Mouse (Mus musculus) urinary bladder, postnatal 10 days (tissue): ENCODE results near the gene St6galnac4.

Experiments used
- DNase-seq: peaks from one replicate; pipeline ENCODE4 v3.0.0; 2022; ENCODE audit warnings: low spot score

The St6galnac4 gene

DNA sequence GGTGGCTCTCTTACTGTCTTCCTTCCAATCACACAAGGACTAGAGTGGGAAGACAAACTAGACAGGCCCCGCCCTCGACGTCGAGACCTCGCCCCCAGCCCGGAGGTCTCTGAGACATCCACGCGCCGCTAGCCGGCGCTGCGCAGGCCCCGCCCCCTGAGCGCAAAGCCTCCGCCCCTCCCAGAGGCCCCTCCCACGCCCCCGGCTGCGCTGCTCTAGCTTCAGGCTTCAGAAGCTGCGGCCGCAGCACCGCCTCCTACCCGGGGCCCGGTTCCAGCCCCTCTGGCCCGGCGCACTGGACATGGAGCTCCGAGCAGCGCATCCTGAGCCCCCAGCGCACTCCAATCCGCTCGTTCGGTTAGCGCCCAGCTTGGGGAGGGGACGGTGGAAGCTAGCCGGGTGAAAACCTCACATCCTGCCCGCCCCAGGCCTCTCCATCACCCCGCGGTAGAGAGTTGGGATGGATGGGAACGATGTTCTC lies at the start of gene St6galnac4:
St6galnac4 (plus strand) TSS at position 225 of the 481 bp plus-strand sequence.
- DNase-seq: peak; percentile 58

DNA sequence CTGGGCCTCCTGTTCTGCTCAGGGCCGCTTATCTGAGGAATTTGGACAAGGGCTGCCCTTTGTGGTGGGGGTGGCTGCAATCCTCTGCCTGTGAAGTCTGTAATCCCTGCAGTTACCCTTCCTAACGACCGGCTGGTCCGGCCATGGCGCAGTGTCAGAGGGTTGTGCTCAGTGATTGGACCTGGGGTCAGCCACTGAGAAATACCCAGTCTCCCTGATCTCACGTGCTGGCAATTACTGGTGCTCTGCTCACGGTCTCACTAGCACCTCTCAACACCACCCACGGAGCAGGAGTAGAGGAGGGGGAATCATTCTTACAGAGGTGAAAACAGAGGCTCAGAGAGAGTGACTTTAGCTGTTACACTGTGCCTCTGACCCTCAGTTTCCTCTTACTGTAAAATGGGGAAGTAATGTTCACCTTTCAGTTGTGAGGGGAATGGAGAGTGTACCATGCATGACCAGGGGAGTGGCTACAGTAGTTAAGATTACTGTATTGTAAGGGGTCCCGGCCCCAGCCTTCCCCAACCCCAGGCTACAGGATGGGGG lies 49.5 kb upstream of the St6galnac4 start:
- no peak for DNase-seq

DNA sequence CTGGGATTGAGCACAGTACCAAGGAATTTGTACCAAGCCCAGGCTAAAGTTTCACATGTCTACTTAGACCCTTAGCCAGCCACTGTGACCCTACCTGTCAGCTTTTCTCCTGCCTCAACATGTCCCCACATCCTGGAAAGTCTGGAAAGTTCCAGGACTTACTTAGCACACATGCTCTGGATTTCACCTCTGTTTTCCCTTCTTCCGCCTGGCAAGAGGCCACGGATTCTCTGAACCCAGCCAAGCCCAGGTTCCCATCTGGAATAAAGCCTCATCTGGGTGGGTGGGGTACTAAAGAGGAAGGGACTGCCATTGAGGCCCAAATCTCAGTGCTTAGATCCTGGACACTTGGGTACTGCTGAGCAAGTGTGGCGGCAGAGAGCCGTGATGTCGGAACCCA lies 49.0 kb upstream of the St6galnac4 start:
- DNase-seq: no peak

DNA sequence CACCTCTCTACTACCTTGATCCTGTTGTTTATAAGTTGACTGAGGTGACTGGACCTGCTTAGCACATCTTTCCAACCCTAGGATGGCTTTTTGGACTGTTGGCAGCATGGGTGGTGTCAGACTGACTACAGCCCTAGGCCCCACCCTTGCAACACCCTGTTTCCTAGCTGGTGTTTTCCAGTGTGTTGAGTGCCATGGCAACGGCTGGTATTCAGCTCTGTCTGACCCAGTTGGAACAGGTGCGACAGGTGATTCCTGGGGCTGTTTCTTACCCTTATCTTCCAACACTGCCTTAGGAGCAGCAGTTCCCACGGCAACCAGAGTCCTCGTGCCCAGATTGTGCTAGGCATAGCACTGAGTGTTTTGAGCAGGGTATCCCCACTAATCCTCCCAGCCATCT lies 48.4 kb upstream of the St6galnac4 start:
- DNase-seq: no peak

DNA sequence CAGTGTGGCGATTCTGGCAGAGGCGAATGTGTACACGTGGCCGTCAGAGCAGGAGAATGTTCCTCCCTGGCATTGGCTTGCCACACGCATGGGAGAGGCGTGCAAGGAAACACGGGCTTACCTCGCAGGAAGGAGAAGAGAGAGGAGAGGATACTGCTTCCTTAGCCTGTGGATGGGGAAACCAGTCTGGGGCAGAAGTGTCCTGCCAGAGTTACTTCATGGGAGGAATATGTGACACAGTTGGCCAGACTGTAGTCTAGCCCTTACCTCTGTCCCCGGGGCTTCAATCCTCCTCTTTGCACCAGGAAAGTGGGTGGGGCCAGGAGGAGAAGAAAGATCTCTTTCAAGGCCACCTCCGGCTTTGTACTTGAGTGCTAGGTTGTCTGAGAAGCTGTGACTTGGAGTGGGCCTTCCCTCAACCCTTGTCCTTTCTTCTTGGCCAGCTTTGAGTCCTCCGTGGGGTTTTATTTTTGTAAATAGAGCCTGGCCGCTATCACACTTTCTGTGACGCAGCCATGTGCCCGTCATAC lies 47.4 kb upstream of the St6galnac4 start:
- DNase-seq: no peak

DNA sequence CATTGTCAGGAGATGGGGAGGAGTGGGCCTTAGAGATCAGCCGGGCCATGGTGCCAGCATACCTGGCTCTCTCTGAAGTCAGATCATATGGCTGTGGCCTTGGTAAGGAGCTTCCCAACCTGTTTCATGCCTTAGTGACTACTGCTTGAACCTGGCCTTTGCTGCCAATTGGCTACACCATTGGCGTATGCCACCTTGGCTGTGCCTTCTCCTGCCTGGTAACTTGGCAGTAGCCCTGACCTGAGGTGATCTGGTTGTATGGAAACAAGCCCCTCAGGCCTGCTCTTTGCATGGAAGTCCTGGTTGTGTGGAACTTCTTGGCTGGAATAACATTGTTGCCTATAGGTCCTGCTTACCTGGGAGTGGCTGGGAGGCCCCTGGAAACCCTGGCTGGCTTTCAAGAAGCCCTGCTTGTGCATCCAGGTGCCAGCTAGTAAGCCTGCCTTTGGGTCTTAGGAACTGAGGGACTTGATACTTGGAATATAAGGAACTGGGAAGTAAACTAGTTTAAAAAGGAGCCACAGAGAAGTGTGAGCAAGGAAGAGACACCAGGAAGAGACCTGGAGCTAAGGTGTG lies 45.5 kb upstream of the St6galnac4 start:
- no peak for DNase-seq

DNA sequence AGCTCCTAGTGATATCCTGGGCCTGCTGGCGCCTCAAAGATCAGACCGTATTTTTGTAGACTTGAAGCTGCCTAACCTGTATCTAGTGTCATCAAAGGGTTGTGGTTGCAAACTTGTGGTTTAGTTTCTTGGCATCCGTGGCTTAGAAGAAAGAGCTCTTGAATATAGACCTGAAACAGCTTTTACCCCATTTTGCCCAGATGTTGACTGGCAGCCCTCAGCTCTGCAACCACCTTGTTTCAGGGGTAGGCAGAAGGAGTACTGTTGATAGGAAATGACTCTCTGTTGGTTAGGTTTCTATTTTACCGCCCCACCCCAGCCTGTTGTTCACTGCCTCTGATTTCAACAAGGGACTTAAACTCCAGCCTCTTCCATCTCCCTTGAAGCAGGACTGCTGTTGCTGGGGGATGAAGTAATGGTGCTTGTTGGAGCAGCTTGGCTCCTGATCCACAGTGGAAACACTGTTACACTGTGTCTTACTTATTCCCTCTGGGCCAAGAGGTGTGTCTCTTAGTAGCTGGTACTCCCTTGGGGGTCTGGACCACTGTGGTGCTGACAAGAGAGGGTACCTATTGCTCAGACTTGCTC lies 44.8 kb upstream of the St6galnac4 start:
- no peak for DNase-seq

DNA sequence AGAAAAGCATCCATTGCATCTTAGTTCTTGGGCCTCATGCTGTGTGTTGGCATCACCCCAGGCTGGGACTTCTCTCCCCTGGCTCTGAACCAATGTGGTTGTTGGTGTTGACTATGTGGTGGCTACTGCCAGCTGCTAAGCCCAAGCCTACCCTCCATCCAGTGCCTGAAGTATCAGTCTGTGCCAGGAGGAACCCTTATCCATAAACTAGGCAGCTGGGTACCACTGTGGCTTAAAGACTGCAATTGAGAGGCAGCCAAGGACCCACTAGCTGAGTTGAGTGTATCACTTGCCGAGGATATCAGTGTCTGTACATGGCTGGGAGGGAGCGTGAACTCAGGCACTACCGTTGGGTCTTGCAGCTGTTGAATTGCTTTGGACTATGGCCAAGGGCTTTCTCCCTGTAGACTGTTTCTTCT lies 43.9 kb upstream of the St6galnac4 start:
- no peak for DNase-seq

DNA sequence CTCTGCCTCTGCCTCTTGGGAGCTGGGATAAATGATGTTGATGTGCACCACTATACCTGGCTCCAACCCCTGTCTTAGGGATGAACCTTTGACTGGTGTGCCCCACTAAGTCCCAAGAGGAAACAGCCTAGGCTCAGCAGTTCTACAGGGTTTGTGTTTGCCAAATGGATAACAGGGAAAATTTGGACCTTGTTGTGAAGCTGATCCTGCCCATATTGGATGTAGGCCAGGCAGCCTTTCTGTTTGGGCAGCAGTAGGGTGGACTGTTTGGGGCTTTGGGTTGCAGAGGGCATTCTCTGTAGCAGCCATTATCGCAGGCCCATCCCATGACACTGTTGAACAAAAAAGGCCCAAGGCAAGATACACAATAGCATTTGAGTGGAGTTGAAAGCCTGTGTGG lies 39.9 kb upstream of the St6galnac4 start:
- no peak for DNase-seq

DNA sequence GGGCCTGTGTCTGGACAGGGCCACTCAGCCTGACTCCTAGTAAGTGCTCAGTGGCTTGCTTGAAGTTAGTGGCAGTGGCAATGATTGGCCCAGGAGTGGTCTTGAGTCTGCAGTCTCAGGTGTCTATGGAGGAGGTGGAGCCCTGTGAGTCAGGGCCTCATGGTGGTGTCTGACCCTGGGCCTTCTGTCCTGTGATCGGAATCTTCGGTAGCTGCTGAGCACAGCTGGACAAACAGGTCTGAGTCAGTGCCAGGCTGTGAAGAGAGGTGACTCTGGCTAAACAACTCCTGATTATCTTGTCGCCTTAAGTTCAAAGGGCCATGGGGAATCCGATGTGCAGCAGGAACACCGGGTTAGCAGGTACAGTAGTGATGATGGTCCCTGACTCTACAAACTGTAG lies 39.5 kb upstream of the St6galnac4 start:
- no peak for DNase-seq

DNA sequence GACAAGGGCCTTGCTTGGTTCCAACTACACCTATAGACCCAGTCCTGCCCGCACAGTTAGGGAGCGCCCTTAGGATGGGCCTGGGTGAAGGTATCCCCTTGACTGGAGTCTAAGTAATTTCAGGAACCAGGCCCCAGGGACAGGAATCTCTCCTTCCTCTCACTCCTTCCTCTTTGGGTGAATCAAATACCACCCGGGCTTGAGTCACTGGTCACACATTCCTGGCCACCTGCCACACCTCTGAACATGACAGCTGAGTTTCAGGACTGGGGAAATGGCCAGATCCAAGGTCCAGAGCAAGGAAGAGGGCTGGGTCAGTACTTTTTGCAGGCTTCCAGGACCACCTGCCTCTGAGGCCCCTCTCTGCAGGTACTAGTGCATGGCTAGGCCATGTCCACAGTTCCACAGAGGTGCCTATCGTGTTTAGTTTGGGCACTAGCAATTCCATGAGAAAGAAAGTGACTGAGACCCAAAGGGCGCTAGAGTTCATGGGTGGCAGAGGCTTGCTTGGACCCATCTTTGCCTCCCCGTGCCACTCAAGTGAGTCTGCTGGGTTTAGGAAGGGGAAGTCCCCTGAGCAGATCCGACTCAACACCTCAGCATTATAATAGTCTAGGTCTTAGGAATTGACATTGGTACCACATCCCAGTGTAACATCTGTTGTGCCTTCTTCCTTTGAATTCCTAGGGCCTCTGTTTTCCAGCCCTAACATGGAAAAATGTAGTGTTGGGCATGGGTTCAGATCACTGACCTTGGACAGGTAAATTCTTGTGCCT lies 38.7 kb upstream of the St6galnac4 start:
- DNase-seq: no peak

DNA sequence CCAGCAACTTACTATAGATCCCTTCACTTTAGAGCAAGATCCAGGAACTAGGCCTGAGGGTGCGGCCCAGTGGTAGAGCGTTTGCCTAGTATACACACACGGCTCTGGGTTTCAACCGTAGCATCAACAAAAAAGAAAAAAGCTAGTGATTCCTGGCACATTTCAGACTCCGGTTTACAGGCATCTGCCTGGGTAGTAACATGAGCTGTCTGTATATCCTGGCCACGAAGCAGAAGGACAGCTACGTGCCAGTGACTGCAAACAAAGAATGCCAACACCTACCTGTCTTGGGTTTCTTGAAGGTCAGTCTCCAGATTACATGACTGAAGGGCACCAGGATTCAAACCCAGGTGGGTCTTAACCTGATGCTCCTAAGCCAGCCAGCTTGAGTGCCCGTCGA lies 37.7 kb upstream of the St6galnac4 start:
- DNase-seq: no peak

DNA sequence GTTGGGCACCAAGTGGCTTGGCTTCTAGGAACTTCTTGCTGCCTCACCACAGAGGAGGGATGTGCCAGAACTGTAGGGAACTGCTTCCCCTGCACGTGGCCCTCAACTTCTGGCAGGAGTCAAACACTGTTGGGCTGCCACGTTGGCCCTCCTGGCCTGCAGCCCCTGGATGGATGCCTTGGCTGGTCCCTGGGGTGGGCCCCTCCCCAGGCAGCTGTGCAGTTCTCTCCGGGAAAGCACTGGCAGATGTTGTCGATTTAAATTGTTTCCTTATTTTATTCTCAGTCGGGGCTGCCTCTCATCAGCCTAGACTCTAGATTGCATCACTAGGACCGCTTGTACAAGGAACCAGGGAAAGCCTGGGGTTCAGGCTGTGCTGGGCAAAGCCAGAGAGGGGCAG lies 37.1 kb upstream of the St6galnac4 start:
- no peak for DNase-seq

DNA sequence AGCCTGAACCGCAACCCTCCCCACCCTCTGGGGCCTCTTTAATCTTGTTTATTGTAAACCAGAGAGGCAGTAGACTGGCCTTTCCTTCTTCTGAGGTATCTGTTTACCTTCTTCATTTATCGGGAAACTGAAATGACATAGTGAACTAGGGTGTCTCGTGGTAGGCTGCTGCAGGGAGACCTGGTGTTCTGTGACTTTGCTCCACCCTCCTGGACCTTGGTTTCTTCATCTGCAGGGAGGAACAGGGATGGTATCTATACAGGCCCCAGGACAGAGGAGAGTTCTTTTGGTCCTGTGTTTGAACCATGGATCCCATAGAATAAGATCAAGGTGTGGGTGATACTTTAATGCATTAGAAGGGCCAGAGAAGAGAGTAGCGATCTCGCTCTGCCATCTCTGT lies 35.7 kb upstream of the St6galnac4 start:
- DNase-seq: no peak

DNA sequence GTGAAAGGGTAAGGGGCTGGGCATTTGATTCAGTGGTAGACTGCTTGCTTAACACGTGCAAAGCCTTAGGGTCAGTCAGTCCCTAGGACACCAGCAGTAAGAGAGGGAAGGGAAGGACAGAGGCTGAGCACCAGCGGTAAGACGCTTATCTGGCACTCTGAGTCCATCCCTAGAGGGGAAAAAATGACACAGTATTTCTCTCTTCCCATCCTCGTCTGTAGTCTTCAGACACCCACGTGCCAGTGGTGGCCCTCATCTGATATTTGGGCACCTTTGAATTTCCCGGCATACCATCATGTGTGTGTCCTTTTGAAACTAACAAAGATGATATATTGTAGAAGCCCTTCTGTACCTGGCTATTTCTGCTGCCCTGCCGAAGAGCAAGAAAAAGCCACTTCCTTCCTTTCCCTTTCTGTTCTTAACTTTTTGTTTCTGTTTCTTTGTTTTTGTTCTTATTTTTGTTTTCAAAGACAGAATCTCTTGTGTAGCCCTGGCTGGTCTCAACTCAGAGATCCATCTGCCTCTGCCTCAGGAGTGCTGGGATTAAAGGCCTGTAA lies 33.2 kb upstream of the St6galnac4 start:
- no peak for DNase-seq

DNA sequence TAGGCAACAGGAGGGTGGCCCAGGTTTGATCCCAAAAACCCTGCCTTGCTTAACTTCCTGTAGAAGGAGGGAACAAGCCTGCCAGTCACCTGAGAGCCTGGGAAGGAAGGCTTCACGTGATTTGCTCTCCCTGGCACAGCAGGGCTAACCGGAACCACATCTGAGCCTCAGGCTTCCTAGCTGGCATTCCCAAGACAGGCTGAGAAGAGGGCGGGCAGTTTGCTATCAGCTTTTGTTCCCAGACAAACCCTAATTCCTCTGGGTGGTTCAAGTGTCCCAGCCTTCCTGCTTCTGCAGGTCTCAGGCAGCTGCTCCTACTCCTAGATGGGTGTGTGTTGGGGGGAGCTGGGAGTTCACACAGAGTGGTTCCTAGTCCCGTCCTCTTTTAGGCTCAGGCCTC lies 31.4 kb upstream of the St6galnac4 start:
- DNase-seq: no peak

DNA sequence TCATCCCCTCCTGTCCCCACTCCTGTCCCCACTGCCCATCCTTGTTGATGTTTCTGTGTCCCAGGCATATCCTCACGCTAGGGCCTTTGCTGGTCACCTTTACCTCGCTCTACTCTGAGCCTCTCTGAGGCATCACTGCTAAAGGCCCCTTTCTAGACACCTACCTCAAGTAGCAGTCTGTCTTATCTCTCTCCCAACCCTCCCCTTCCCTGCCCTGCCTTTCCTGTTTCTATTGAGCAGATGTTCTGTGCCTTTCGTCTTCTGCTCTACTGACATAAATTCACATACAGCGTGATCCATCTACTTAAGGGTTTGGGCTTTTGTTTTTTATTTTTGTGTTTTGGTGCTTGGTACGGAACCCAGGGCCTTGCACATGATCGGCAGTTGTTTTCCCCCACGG lies 30.9 kb upstream of the St6galnac4 start:
- DNase-seq: no peak

DNA sequence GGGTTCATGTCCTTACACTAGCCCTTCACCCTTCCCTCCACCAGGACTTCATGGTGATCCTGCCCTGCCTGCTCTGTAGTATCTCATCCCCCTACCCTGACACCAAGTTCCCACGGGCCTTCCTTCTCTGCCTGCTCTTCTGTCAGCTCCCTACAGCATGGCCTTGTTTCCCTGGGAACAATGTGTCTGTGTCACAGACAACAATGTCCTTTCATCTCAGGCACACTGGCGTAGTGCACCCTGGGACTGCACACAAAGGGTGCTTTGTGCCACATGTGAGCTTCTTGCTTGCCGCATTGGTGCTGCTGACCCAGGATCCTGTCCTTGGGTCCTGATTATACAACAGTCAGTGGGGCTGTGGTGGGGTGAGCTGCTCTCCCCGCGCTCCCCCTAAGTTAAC lies 27.3 kb upstream of the St6galnac4 start:
- DNase-seq: no peak

DNA sequence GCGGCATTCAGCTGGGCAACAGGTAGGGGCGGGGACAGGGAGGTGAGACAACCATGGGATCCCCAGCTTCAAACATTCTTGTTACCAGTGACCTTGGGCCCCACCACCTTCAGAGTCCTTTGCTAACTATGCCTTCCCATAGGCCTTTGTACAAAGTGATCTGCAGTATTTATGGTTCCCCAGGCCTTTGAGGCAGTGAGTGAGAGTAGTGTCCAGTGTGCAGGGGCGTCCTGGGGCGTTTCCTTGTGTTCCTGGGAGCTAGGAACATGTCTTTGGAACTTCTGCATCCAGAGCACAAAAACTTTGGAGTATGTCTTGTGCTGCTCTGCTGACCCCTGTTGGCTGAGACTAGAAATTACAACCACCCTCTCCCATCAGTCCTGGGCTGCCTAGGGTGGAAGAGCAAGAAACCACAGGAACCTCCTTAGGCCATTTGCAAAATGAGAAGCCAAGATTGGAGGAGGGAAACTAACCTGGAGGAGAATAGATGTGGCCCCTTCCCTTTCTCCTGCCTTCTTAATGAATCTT lies 20.3 kb upstream of the St6galnac4 start:
- no peak for DNase-seq

DNA sequence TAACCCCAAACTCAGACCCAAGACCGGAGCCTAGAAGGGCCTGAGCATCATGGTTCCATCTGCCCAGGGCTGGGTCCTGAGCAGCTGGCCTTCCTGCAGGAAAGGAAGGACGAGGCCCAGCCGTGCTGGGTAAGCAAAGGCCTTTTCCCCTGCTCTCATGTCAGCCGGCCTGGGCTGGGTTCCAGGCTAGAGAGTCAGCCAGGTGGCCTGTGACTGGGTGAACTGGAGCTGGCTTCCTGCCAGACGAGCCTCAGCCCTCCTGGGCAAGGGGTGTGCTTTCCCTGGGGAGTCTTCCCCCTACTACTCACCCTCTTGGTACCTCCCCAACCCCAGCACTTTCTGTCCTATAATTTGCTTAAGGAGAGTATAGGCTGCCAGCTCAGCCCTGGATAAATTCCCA lies 18.7 kb upstream of the St6galnac4 start:
- DNase-seq: no peak

DNA sequence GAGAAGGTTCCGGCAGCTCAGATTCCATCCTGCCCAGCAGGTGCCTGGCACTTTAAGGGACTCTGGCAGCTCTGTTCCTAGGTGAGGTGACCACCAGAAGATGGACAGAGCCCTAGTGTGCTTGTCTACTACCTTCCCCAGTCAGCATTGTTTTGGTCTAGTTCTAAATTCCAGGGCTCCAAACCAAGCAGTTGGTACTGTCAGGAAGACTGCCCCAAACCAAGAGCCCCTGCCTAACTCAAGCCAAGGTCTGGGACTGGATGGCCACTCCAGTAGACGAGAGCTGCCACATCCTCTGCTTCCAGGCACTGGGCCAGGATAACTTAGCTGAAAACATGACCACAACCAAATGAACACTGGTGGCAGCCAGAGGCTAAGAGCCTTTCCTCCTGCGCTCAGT lies 18.0 kb upstream of the St6galnac4 start:
- no peak for DNase-seq
